Mouse (Mus musculus): ENCODE data around the gene Iqgap3.

Gene Iqgap3

GRCm38 (mm10) chr3:88150061-88150998, 68.6 kb downstream of the Iqgap3 start:
- peak; percentile 44 for DNase-seq (ENCODE audit: low read depth)

DNA sequence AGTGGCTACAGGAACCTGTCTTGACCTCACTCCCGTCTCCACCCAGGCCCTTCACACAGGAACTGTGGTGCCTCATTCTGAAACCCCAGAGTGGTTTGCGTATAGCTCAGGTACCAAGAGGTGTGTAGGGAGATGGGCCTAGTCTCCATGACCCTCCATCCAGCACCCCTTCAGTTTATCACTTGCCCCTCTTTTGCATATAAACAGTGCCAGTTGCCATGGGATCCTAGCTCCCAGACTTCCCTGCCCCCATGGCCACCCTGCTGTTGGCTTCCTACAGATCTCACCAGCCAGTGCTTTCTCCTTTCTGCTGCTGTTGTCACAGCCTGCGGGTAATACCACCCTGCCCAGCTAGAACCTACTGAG, 69.2 kb downstream of the Iqgap3 start:
- no peak for DNase-seq (ENCODE audit: low read depth)

DNA sequence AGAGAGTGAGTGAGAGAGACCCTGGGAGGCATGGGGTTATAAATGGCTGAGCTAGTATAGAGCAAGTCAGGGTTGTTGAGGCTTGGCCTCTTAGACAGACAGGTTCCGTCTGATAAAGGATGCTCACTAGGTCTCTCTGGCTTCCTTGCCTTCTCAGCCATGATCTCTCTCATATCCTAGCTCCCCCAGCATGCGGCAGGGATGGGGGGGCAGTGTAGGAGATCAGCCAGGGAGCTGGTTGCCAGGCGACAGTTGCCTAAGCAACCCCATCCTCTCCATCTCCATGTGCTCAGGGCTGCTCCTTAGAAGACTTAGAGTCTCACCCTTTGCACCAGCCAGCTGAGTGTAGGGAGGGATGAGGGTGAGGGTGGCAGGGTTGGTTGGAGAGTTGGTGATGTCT, 70.3 kb downstream of the Iqgap3 start:
- no peak for DNase-seq (ENCODE audit: low read depth)

- no peak for DNase-seq (ENCODE audit: low read depth)
These were observed 71.7 kb downstream of the Iqgap3 start for GRCm38 (mm10) chr3:88153290-88154011.

DNA sequence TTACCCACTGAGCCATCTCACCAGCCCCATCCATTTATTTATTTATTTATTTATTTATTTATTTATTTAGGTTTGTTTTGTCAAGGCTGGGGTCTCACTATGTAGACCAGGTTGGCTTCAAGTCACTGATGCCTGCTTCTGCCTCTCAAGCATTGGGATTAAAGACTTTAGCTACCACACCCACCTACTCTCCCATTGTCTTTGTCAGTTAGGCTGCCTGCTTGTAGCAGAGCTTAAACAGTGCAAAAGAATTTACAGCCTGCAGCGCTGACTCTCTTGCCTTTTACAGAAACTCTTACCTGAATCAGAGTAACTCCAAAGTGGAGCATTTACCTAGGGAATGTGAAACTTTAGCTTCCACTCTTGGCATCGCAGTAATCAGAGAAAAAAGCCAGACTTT, 72.5 kb downstream of the Iqgap3 start:
- DNase-seq (ENCODE audit: low read depth) = no peak

- DNase-seq (ENCODE audit: low read depth) = no peak
These were observed 75.0 kb downstream of the Iqgap3 start for GRCm38 (mm10) chr3:88156817-88157216.

DNA sequence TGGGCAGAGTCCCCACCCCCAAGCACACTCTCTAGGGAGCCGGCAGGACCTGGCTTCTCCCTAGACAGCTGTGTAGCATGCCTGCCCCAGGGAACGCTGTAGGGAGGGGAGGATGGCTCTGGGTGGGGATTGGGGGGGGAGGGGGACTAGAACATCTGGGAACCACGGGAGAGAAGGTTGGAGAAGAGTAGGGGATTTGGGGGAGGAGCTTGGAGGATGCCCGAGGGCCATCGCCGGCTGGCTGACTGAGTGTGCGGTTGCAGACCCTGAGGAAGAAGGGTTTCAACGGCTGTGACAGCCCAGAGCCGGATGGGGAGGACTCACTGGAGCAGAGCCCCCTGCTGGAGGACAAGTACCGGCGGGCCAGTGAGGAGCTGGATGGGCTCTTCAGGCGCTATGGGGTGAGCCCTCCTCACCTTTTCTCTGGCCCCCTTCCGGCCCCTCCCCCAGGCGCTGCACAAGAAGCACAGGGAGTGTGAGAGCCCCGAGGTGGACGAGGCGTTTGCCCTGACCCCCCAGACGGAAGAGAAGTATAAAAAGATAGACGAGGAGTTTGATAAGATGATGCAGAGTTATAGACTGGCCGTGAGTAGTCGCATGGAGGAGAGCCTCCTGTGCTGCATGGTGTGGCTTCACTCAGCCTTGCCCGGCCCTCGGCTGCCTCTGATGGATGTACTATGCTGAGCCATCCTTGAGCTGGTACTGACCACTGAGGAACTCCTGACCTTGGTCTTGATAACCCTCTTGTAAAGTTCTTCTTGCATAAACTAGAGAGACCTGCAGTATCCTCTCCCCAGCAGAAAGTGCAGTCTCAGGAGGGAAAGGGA, 76.2 kb downstream of the Iqgap3 start:
- peak; percentile 55 for DNase-seq (ENCODE audit: low read depth)

GRCm38 (mm10) chr3:88158991-88159390, 77.2 kb downstream of the Iqgap3 start:
- DNase-seq (ENCODE audit: low read depth) = no peak

DNA sequence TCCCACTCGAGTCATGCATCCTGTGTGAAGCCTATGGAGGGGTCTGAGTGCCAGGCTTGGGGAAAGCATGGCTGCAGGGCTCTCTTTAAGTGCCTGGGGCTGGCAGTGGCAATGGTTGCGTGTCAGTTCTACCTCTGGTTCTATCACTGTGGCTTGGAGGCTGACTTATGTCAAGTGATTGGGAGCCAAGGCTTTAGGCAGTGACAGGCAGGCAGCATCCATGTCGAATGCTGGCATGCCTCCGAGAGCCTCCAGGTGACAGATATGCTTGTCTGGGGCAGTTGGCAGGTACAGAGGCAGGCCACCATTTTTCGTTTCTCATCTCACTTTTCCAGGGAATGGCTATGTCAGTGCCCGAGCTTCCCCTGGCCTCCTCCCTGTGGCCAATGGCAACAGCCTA, 79.1 kb downstream of the Iqgap3 start:
- no peak for DNase-seq (ENCODE audit: low read depth)

- DNase-seq (ENCODE audit: low read depth) = peak; percentile 53
These were observed 80.5 kb downstream of the Iqgap3 start for GRCm38 (mm10) chr3:88162259-88162658.

GRCm38 (mm10) chr3:88162811-88163210, 81.0 kb downstream of the Iqgap3 start:
- no peak for DNase-seq (ENCODE audit: low read depth)

GRCm38 (mm10) chr3:88163847-88164246, 82.1 kb downstream of the Iqgap3 start:
- no peak for DNase-seq (ENCODE audit: low read depth)

DNA sequence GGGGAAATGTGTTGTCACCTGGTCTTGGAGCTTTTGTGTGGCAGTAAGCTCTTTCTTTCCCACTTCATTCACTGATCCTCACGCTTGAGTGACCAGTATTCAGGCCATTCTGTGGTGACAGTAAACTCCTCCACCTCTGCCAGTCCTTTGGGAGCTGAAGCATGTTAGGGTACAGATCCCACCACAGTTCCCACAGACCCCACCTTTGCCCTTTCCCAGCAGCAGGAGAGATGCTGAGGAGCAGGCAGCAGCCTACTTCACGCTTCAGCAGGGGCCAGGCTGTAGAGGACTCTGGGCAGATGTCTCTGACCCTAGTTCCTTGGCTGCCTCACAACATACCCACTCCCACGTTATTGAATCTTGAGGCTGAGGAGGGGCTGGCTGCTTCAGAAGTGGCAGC, 82.5 kb downstream of the Iqgap3 start:
- no peak for DNase-seq (ENCODE audit: low read depth)

- DNase-seq (ENCODE audit: low read depth) = no peak
These were observed 84.3 kb downstream of the Iqgap3 start for GRCm38 (mm10) chr3:88166056-88166455.

GRCm38 (mm10) chr3:88170361-88170760, 88.6 kb downstream of the Iqgap3 start:
- no peak for DNase-seq (ENCODE audit: low read depth)
